Mouse (Mus musculus) urinary bladder, postnatal 25 days (tissue): ENCODE results near the gene Gm21778.
"Not testable (repeated sequence)": the region's sequence is repeated elsewhere in the genome, so short reads cannot be mapped to it uniquely, and the experiment has no call there.

ENCODE experiments used
- DNase-seq: peaks from one replicate; pipeline ENCODE4 v3.0.0; 2022; ENCODE audit warnings: low spot score

Gene Gm21778

GRCm38 (mm10) chrY:5942160-5942559 is at the start of gene Gm21778:
TSS of gene Gm21778 (plus strand) at chrY:5942460.
- not testable (repeated sequence) for DNase-seq
